30 mouse cellular contexts compared by ENCODE assay signal in the genomic region with DNA sequence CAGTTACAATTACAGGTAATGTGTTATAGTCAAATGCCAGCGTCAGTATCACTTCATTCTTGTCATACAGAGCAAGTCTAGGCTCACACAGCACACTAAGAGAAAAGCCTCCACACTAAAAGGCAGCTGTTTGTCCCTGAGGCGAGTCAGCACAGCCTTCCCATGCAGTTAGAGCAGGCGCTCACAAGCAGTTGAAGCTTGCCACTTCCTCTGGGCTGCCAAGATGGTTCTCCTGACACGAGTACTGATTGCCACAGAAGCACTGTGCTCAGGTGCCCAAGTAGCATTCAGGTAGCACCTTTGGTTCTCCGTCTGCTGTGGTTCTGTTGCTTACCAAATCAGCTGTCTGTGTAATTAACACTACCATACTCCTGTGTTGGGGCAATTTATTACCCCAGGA.
"Had no signal": no experiment of that assay in that cellular context is flagged by ENCODE, and none has a peak within 500 bp of the region (broad histone marks: within the 10 kb centered on the region; RNA-seq: fewer than 3 reads in every experiment).

No protein-coding gene starts in this region.

- H3K9ac ChIP-seq: limb, embryonic 12.5 days; limb, embryonic 13.5 days; limb, embryonic 15.5 days; liver, embryonic 12.5 days; liver, embryonic 13.5 days; liver, embryonic 14.5 days; liver, embryonic 15.5 days; liver, postnatal 0 days; lung, embryonic 14.5 days; lung, embryonic 15.5 days; midbrain, embryonic 12.5 days; midbrain, embryonic 13.5 days; midbrain, embryonic 15.5 days; neural tube, embryonic 12.5 days had no signal

- H3K4me1 ChIP-seq: limb, embryonic 10.5 days; limb, embryonic 12.5 days; limb, embryonic 13.5 days; liver, embryonic 12.5 days; midbrain, embryonic 10.5 days; midbrain, embryonic 12.5 days; midbrain, embryonic 13.5 days; midbrain, embryonic 15.5 days; neural tube, embryonic 12.5 days had no signal

- H3K27ac ChIP-seq: limb, embryonic 10.5 days; limb, embryonic 12.5 days; limb, embryonic 13.5 days; limb, embryonic 15.5 days; liver, embryonic 12.5 days; liver, embryonic 13.5 days; liver, embryonic 14.5 days; liver, embryonic 15.5 days; lung, embryonic 15.5 days; macrophage; midbrain, embryonic 10.5 days; midbrain, embryonic 12.5 days; midbrain, embryonic 13.5 days; midbrain, embryonic 15.5 days; neural tube, embryonic 12.5 days had no signal

- H3K4me2 ChIP-seq: limb, embryonic 12.5 days; limb, embryonic 13.5 days; limb, embryonic 15.5 days; liver, embryonic 11.5 days; liver, embryonic 12.5 days; liver, embryonic 13.5 days; liver, embryonic 15.5 days; lung, embryonic 14.5 days; lung, embryonic 15.5 days; midbrain, embryonic 11.5 days; midbrain, embryonic 12.5 days; midbrain, embryonic 13.5 days; midbrain, embryonic 15.5 days; neural tube, embryonic 12.5 days had no signal

- H3K27me3 ChIP-seq: limb, embryonic 12.5 days; limb, embryonic 13.5 days; limb, embryonic 15.5 days; liver, embryonic 12.5 days; liver, embryonic 13.5 days; liver, embryonic 15.5 days; lung, embryonic 15.5 days; megakaryocyte, embryonic 14.5 days; midbrain, embryonic 12.5 days; midbrain, embryonic 13.5 days; midbrain, embryonic 15.5 days; neural tube, embryonic 12.5 days had no signal

- H3K9me3 ChIP-seq: limb, embryonic 10.5 days; limb, embryonic 12.5 days; limb, embryonic 13.5 days; limb, embryonic 15.5 days; liver, embryonic 12.5 days; liver, embryonic 13.5 days; liver, embryonic 15.5 days; lung, embryonic 15.5 days; megakaryocyte, embryonic 14.5 days; midbrain, embryonic 10.5 days; midbrain, embryonic 12.5 days; midbrain, embryonic 13.5 days; midbrain, embryonic 15.5 days; neural tube, embryonic 12.5 days had no signal

- H3K4me3 ChIP-seq: limb, embryonic 10.5 days; limb, embryonic 12.5 days; limb, embryonic 13.5 days; limb, embryonic 15.5 days; liver, embryonic 12.5 days; liver, embryonic 13.5 days; liver, embryonic 15.5 days; lung, embryonic 15.5 days; megakaryocyte, embryonic 14.5 days; midbrain, embryonic 10.5 days; midbrain, embryonic 12.5 days; midbrain, embryonic 13.5 days; midbrain, embryonic 15.5 days; neural tube, embryonic 12.5 days had no signal

- ATAC-seq: liver, embryonic 12.5 days; liver, postnatal 0 days; midbrain, embryonic 13.5 days; midbrain, embryonic 15.5 days; midbrain, embryonic 16.5 days had no signal

- DNase-seq: left cerebral cortex, postnatal 4 days; liver; liver, embryonic 13.5 days; liver, postnatal 0 days; lung, adult 18-20 months; lung, adult 2 months; lung, embryonic 14.5 days; lung, postnatal 10 days; lung, postnatal 14 days; lung, postnatal 36 days; lung, postnatal 4 days; midbrain, embryonic 14.5 days had no signal
